Mouse (Mus musculus) 3134 (cell line): ENCODE measurements at regions not wholly inside any gene's neighbourhood (a gene's known extent, or its start where the extent isn't known, plus 50 kb on each side); places are given as distances from the start of the nearest gene placed in this dataset.
"Not testable (repeated sequence)": the region's sequence is repeated elsewhere in the genome, so short reads cannot be mapped to it uniquely, and the experiment has no call there.

Experiments used
- DNase-seq: peaks from one replicate; pipeline ENCODE4 v3.0.0-alpha.2; 2011; ENCODE audit warnings: low spot score; ENCODE audit not compliant: insufficient read length; ENCODE audit errors: extremely low read depth

GRCm38 (mm10) chr13:78909839-78910238, 710.3 kb upstream of the Nr2f1 start:
- DNase-seq = no peak

GRCm38 (mm10) chr13:78904102-78904501, 704.5 kb upstream of the Nr2f1 start:
- no peak for DNase-seq

- no peak for DNase-seq
These were observed 701.1 kb upstream of the Nr2f1 start for GRCm38 (mm10) chr13:78900693-78901092.

GRCm38 (mm10) chr13:78892252-78892651, 692.7 kb upstream of the Nr2f1 start:
- no peak for DNase-seq

- no peak for DNase-seq
These were observed 683.5 kb upstream of the Nr2f1 start for GRCm38 (mm10) chr13:78883062-78883461.

- no peak for DNase-seq
These were observed 673.0 kb upstream of the Nr2f1 start for GRCm38 (mm10) chr13:78872582-78872981.

GRCm38 (mm10) chr13:78871976-78872375, 672.4 kb upstream of the Nr2f1 start:
- no peak for DNase-seq

- no peak for DNase-seq
These were observed 671.7 kb upstream of the Nr2f1 start for GRCm38 (mm10) chr13:78871254-78871653.

GRCm38 (mm10) chr13:78824357-78824756, 624.8 kb upstream of the Nr2f1 start:
- not testable (repeated sequence) for DNase-seq

- peak; percentile 86 for DNase-seq
These were observed 610.1 kb upstream of the Nr2f1 start for GRCm38 (mm10) chr13:78809656-78810055.

- no peak for DNase-seq
These were observed 603.2 kb upstream of the Nr2f1 start for GRCm38 (mm10) chr13:78802838-78803124.

- no peak for DNase-seq
These were observed 602.7 kb upstream of the Nr2f1 start for GRCm38 (mm10) chr13:78802011-78802837.

- DNase-seq = no peak
These were observed 600.1 kb upstream of the Nr2f1 start for GRCm38 (mm10) chr13:78799641-78800040.

- DNase-seq = no peak
These were observed 595.7 kb upstream of the Nr2f1 start for GRCm38 (mm10) chr13:78795228-78795627.

- DNase-seq = no peak
These were observed 584.7 kb upstream of the Nr2f1 start for GRCm38 (mm10) chr13:78784285-78784684.

- no peak for DNase-seq
These were observed 584.2 kb upstream of the Nr2f1 start for GRCm38 (mm10) chr13:78783591-78784240.
